Mouse (Mus musculus): Measurements from ENCODE around the gene Adcy10.

Adcy10 gene

GRCm38 (mm10) chr1:165537241-165537807 is 52.3 kb downstream of the Adcy10 start:
- DNase-seq: peak; percentile 37

GRCm38 (mm10) chr1:165556711-165557110 is 71.7 kb downstream of the Adcy10 start:
- DNase-seq: peak; percentile 70

- DNase-seq: peak; percentile 51
Observed at GRCm38 (mm10) chr1:165559073-165559472, 74.1 kb downstream of the Adcy10 start.

DNA sequence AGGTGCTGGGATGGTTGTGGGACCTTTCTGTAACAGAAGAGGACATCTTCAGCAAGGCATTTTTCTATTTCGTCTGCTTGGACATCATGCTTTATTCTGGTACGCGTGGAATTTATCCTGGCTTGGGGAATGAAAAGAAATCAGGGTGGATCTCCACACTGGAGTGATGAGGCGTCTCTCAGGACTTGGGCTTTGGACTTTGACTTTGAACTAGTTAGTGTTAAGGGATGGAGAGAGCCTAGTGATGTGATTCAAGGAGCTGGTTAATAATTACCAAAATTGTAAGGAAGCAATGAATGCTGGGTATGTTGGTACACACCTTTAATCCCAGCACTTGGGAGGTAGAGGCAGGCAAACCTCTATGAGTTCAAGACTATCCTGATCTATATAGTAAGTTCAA is 80.3 kb downstream of the Adcy10 start:
- no peak for DNase-seq

- peak; percentile 43 for DNase-seq
Observed at GRCm38 (mm10) chr1:165567466-165567865, 82.5 kb downstream of the Adcy10 start.

GRCm38 (mm10) chr1:165576005-165576404 is 91.0 kb downstream of the Adcy10 start:
- DNase-seq: no peak

- no peak for DNase-seq
Observed at GRCm38 (mm10) chr1:165576459-165577112, 91.6 kb downstream of the Adcy10 start.

GRCm38 (mm10) chr1:165579332-165579731 is 94.3 kb downstream of the Adcy10 start:
- DNase-seq: no peak

DNA sequence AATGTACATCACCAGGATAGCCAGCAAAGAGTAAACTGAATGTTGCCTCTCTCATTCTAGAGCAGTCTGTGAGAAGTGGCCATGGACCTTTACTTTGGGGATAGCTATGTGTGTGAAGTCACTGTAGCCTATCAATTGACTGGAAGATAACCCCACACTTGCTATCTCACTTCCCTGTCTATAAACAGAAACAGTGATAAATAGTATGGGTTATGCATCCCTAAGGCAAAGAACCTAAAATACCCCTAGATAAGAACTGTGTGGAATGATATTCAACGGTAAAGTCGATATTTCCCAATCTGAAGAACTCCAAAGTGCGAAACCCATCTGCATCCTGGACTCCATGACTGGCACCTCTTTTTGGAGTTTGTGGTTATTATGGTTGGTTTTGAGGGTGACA is 96.3 kb downstream of the Adcy10 start:
- no peak for DNase-seq

DNA sequence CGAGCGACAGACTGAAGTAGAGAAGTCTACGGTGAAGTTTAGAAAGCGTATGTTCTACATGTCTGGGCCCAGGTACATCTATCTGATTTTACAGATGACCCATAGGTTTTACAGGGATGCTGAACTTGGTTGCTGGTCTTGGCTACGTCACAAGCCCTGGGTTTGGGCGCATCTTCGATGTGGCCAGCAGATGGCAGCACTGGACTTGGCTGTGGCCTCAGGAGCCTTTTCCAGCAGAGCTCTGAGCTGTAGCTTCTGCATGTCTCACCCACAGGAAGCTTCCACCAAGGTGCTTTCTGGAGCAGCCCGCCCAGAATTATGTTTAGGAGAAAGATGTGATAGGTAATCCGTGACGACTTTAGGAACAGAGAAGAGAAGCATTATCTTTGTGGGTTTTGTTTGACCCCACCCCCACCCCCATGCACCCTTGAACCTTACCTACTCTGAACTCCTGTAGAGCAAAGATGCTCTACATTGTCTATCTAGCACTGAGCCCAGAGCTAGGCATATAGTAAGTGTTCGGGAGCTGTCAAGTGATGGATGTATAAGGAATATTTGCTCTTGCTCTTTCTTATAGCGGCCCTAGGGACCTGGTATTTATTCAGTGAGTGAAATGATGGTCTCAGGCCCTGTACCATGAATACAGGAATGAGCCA is 98.7 kb downstream of the Adcy10 start:
- DNase-seq: peak; percentile 98

GRCm38 (mm10) chr1:165585389-165586104 is 100.6 kb downstream of the Adcy10 start:
- peak; percentile 94 for DNase-seq

DNA sequence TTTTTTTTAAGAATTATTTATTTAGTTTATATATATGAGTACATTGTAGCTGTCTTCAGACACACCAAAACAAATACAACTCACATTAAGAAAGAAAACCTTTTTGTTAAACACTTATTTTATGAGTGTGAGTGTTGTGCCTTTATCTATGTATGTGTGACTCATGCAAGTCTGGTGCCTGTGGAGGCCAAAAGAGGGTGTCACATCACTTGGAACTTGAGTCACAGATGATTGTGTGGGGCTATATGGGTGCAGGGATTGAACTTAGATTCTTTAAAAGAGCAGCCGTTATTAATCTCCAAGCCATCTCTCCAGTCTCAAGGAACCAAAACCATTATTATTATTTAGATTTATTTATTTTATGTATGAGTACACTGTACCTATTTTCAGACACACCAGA is 101.4 kb downstream of the Adcy10 start:
- DNase-seq: no peak

GRCm38 (mm10) chr1:165587845-165588244 is 102.9 kb downstream of the Adcy10 start:
- peak; percentile 94 for DNase-seq

DNA sequence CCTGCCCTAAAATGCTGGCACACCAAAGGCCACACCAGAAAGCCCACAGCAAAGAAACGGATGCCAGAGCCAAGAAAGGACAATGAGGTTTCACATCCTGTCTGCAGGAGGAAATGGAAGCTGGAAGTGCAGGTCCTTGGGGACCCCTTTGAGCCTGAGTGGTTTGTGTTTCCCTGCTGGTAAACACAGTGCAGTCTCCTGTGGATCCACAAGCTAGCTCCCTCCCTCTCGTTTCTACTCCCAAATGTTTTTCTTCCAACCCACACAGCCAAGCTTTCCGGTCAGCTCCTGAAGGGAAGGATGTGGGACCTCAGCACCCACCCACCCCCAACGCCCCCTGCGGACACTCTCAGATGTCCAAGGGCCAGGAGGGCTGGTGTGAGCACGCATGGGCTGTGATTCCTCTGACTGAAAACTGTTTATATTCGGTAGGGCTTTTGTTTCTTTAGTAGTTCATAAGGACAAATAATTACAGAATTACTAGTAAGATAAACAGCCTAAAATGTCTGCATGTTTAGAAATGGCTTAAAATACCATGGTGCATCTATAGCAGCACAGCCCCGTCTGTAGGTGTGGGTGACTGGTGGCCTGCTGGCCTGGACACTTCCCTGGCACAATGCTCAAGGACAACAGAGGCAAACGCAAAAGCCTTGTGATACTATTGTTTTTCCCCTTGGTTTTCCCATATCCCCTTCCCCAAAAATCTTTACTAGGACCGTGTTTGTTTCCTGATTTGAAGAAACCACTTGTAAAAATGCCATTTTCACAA is 104.5 kb downstream of the Adcy10 start:
- DNase-seq: peak; percentile 99

DNA sequence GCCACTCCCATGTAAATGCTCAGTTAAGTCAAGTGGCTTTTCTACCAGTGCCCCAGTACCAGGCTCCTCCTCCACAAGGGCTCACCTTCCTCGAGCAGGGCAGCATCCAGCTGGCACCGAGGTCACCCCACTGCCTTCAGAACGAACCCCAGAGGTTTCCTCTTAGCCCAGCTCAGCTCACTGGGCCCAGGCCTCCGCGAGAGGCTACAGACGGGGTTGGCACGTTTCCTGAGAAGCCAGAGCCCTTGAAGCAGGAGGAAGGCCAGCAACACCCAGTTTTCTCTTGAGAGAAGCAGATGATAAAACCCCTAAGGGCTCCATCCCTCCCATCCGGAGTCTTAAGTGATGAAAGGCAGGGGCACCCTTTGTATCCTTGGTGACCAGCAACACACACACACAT is 105.8 kb downstream of the Adcy10 start:
- no peak for DNase-seq

DNA sequence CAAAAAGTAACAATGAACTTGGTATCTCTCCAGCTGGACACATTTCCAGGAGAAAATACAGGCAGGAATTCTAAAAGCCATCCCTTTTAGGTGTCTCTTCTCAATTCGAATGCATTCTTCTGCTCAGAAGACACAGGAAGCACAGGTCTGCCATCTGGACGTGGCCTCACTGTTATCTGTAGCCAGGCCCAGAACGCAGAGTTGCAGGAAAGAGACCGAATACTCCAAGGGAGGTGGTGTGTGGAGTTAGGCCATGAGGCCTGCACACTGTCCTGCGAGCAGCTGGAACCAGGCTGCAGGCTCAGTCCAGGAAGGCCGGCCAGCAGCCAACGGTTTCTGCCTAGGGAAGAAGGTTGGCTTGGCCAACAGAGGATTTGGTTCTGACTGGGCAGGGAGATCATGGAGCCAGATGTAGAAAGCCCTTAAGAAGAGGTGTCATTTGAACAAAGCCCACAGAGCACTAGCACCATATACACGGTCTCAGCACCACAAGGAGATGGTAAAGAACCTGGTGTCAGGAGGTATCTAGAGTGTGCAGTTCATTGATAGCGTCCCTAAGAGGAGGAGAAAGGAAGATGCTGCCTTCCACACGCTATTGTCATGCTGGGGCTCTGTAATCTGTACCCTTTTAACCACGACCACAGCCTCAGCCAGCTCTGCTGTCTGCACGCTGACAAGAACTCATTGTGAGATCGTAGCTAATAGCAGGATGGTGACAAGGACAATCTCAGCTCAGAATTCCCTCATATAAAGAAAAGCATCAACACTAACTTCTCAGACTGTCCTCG is 107.5 kb downstream of the Adcy10 start:
- DNase-seq: peak; percentile 94

GRCm38 (mm10) chr1:165594699-165595421 is 109.9 kb downstream of the Adcy10 start:
- no peak for DNase-seq

GRCm38 (mm10) chr1:165601775-165602280 is 116.8 kb downstream of the Adcy10 start:
- DNase-seq: peak; percentile 70

DNA sequence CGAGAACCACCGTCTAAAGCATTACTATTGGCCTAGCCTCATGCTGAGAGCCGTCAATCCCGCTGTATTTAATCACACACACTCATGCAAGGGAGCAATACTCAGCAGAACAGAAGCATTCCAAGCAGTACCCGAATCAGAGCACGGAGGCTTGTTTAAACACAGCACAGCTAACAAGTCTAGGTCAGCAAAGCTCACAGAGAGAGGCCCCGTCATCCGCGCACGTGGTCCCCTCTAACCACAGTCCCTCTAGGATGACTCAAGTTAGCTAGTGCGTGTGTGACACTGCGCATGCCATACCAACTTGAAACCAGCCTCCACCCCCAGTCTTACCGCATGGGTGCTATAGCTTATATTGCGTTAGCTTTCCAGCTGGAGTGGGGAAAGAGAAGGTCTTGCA is 118.2 kb downstream of the Adcy10 start:
- peak; percentile 86 for DNase-seq

DNA sequence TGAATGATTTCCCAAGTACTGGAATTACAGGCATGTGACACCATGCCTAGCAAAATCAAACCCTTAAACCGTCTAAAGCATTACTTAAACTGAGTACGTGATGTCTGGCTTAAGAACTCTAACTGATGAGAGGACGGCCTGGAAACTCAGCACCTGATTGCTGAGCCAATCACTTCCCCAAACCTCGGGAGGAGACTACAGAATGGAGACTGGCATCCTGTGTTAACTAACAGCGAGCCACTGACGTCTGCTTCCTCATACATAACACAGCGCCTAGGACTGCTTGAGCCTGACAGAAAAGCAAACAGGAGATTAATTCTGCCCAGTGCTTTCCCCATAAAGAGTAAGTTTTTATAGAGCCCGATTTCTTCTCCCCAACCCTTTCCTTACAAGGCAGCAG is 119.2 kb downstream of the Adcy10 start:
- DNase-seq: peak; percentile 60

- DNase-seq: peak; percentile 64
Observed at GRCm38 (mm10) chr1:165605108-165605507, 120.1 kb downstream of the Adcy10 start.

All from heart, adult 11 months (tissue).